Mouse (Mus musculus): ENCODE measurements around the gene Mogat2. TPM values are rescaled to one million over a fixed set of nuclear protein-coding genes. Genes with fewer than 3 reads are reported as not detected.

Mogat2 gene
- polyA plus RNA-seq, 1 experiment from 2014 or later: not detected

DNA sequence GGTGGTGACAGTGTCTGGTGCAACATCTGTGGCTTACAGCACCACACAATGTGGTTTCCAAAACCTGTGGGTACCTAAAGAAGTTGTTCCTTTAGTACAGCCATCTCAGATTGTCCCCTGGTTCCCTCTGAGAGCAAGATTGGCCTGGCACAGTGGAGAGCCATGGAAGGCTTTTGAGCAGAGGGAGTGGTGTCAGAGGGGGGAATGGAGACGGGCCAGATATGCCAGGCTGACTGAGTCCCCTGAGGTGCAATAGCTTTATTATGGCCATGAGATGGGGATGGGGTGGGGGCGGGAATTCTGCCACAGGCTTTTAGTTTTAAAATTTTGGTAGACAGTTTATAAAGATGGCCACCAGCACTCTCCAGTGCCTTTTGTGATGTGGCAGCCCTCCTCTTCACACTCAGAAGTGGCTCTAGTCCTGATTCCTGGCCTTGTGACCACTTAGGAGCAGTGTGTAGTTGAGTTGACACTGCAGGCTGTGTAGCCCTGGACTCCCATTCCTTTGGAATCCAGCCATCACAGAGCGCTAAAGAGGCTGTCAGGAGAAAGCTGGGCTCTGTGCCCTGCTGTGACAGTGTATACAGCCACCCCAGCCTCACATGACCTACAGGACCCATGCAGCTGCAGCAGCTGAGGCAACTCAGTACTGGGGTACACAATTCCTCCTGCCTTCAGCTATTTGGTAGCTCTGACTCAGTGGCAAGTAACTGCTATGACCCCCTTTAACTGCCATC, 20.9 kb downstream of the Mogat2 start:
- no peak for ATAC-seq
- no peaks in the 10 kb centered on the region for H3K27me3 ChIP-seq
- in situ Hi-C loops (cut with MboI; ENCODE audit: low pct_unique_long_range_greater_than_20kb): no loop called here

DNA sequence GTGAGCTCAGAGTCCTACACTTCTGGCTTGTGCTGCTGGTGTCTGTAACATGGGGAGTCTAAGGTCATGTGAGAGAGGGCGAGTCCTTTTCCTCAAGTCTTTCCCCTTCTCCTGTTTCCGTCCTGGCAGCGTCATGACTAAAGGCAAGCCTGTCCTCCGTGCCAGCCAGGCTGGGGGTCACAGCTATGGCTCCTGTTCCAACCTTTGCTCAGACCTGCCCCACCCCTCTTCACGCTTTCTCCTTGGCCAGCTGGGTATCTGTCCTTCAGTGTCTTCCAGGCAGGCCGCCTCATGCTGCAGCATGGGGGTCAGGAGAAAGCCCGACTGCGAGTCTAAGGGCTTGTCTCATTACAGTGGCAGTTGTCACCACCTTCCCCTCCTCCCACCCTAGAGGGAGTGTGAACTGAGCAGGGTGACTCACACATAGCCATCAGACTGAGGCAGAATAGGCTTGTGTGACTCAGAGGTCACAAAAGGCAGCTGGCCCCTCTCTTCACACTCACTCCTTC, 23.0 kb downstream of the Mogat2 start:
- ATAC-seq (peak; percentile 47), DNase-seq (ENCODE audit: low read depth, low spot score) (peak; percentile 6)
- H3K27me3 ChIP-seq: no peaks in the 10 kb centered on the region
- CTCF ChIA-PET: no interaction called here
- no peak for TF ChIP-seq CTCF (IDR thresholded peaks at IDR 0.05)
- POLR2A ChIA-PET: interaction anchor here (1.1 kb wide), 1 partner anchor 13 kb away, joined by 4 read pairs; no protein-coding TSS in a partner anchor
- in situ Hi-C loops (cut with MboI; ENCODE audit: low pct_unique_long_range_greater_than_20kb): no loop called here

More for the DNA sequence above, 20.9 kb downstream of the Mogat2 start:
- ChIA-PET POLR2A (no interaction called here), CTCF (interaction anchor here (1.0 kb wide), 1 partner anchor 12 kb away, joined by 4 read pairs; no protein-coding TSS in a partner anchor)
- DNase-seq (ENCODE audit: low read depth, low spot score): no peak
- no peak for TF ChIP-seq CTCF (IDR thresholded peaks at IDR 0.05)

DNA sequence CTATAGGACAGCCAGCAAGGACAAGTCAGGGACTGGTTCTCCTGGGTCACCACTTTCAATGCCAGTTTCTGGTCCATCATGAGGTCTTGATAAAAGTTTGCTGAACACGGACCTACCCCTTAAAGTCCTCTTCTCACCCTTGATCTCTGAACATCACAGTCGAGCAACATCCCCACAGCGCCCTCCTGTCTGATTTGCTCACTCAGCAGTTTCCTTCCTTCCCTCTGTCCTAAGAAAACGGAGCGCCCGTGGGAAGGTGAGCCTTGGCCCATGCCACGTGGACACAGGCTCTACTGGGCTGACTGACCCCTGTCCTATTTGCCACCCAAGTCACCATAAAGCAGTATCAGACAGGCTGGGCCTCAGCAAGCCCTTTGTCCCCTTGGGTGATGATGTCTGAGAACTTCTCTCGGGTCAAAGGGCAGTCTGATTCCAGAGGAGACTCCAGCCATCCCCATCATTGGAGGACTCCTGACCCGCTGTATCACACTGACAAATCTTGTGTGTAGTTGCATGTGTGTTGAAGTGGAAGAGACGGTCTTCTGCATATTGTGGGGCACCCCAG, 23.7 kb downstream of the Mogat2 start:
- DNase-seq (ENCODE audit: low read depth, low spot score) (no peak), ATAC-seq (no peak)
- CTCF ChIA-PET: no interaction called here
- in situ Hi-C loops (cut with MboI; ENCODE audit: low pct_unique_long_range_greater_than_20kb): no loop called here
- no peaks in the 10 kb centered on the region for H3K27me3 ChIP-seq
- POLR2A ChIA-PET: interaction anchor here (1.1 kb wide), 1 partner anchor 14 kb away, joined by 4 read pairs; no protein-coding TSS in a partner anchor
- no peak for TF ChIP-seq CTCF (IDR thresholded peaks at IDR 0.05)

- CTCF ChIA-PET: interaction anchor here (1.0 kb wide), 1 partner anchor 15 kb away, joined by 3 read pairs; no protein-coding TSS in a partner anchor
These were observed 24.7 kb downstream of the Mogat2 start for GRCm38 (mm10) chr7:99213686-99214085.

DNA sequence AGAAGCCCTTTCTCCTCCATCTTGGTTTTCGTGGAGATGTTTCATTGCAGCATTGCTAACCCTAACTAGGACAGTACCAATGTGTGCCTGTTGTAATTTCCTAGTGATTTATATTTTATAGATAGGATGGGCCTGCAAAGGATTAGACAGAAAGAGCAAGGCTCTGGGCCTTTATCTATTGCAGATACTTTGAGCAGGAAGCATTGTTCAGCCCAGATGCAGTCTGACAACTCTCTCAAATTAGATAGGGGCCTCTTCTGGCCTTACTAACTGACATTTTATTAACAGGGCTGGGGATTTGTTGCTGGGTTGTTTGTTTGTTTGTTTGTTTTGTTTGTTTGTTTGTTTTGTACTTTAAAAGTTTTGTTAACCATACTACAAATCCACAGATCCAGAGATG, 25.4 kb downstream of the Mogat2 start:
- ChIA-PET CTCF (interaction anchor here (1.0 kb wide), 1 partner anchor 16 kb away, joined by 3 read pairs; no protein-coding TSS in a partner anchor), POLR2A (no interaction called here)
- no peak for TF ChIP-seq CTCF (IDR thresholded peaks at IDR 0.05)
- DNase-seq (ENCODE audit: low read depth, low spot score) (no peak), ATAC-seq (no peak)
- no peaks in the 10 kb centered on the region for H3K27me3 ChIP-seq
- in situ Hi-C loops (cut with MboI; ENCODE audit: low pct_unique_long_range_greater_than_20kb): no loop called here

More at GRCm38 (mm10) chr7:99213686-99214085, 24.7 kb downstream of the Mogat2 start:
- DNase-seq (ENCODE audit: low read depth, low spot score): no peak
- no peak for TF ChIP-seq CTCF (IDR thresholded peaks at IDR 0.05)
- in situ Hi-C loops (cut with MboI; ENCODE audit: low pct_unique_long_range_greater_than_20kb): no loop called here
- POLR2A ChIA-PET: no interaction called here
- no peak for ATAC-seq
- no peaks in the 10 kb centered on the region for H3K27me3 ChIP-seq

DNA sequence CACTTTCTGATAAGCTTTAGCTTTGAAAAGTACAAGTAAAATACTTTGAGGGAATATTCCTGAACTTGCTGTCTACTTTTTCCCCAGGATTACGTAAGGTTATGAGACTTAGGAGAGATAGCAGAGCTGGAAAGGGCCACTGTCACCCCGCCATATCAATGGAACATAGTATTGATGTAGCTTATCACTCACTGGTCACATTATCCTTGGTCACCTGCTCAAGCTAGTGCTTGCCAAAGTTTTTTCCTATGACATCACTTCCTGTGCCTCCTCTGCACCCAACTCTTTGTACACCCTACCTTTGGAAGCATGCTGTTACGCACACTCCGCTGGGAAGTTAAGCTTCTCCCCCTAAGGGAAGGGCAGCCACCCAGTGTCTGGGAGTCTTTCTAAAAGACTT, 29.7 kb downstream of the Mogat2 start:
- TF ChIP-seq CTCF (IDR thresholded peaks at IDR 0.05): no peak
- POLR2A ChIA-PET: no interaction called here
- DNase-seq (ENCODE audit: low read depth, low spot score) (no peak), ATAC-seq (no peak)
- no peaks in the 10 kb centered on the region for H3K27me3 ChIP-seq
- in situ Hi-C loops (cut with MboI; ENCODE audit: low pct_unique_long_range_greater_than_20kb): no loop called here
- CTCF ChIA-PET: no interaction called here

GRCm38 (mm10) chr7:99206364-99206763, 32.1 kb downstream of the Mogat2 start:
- TF ChIP-seq CTCF (IDR thresholded peaks at IDR 0.05): no peak
- no peak for ATAC-seq
- ChIA-PET POLR2A (no interaction called here), CTCF (no interaction called here)
- DNase-seq (ENCODE audit: low read depth, low spot score): no peak
- H3K27me3 ChIP-seq: peaks cover 3% of the 10 kb centered on the region
- in situ Hi-C loops (cut with MboI; ENCODE audit: low pct_unique_long_range_greater_than_20kb): no loop called here

- TF ChIP-seq CTCF (IDR thresholded peaks at IDR 0.05): no peak
- DNase-seq (ENCODE audit: low read depth, low spot score) (no peak), ATAC-seq (no peak)
- ChIA-PET POLR2A (no interaction called here), CTCF (interaction anchor here (0.9 to 2.0 kb wide), 3 partner anchors 10 to 51 kb away, joined by 3 to 5 read pairs (median 3); no protein-coding TSS in a partner anchor)
- in situ Hi-C loops (cut with MboI; ENCODE audit: low pct_unique_long_range_greater_than_20kb): no loop called here
- peaks cover 3% of the 10 kb centered on the region for H3K27me3 ChIP-seq
These were observed 36.3 kb downstream of the Mogat2 start for GRCm38 (mm10) chr7:99202163-99202562.

DNA sequence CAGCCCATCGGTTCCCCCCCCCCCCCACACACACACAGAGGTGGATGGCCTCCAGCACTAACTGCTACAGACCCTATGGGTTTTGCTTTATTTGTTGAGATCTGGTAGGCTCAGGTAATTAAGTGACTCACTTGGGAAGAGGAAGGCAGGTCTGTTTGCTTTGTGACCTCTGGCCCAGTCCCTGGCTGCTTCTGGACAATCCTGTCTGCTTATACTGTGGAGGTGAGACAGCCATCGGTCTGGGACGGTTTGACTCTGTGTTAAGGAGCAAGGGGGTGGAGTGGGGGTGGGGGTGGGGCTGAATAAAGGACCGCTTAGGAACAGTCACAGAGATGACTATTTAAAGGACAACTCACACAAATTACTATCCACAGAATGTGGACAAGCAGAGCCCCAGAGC, 38.1 kb downstream of the Mogat2 start:
- no peak for TF ChIP-seq CTCF (IDR thresholded peaks at IDR 0.05)
- peaks cover 3% of the 10 kb centered on the region for H3K27me3 ChIP-seq
- ChIA-PET POLR2A (no interaction called here), CTCF (interaction anchor here (1.2 to 2.0 kb wide), 2 partner anchors 28 to 49 kb away, joined by 3 to 5 read pairs; no protein-coding TSS in a partner anchor)
- ATAC-seq (no peak), DNase-seq (ENCODE audit: low read depth, low spot score) (no peak)
- in situ Hi-C loops (cut with MboI; ENCODE audit: low pct_unique_long_range_greater_than_20kb): no loop called here

GRCm38 (mm10) chr7:99199451-99200175, 38.8 kb downstream of the Mogat2 start:
- in situ Hi-C loops (cut with MboI; ENCODE audit: low pct_unique_long_range_greater_than_20kb): no loop called here
- CTCF ChIA-PET: no interaction called here
- POLR2A ChIA-PET: interaction anchor here (0.6 kb wide), 1 partner anchor 40 kb away, joined by 5 read pairs; no protein-coding TSS in a partner anchor
- DNase-seq (ENCODE audit: low read depth, low spot score) (no peak), ATAC-seq (no peak)
- H3K27me3 ChIP-seq: peaks cover 4% of the 10 kb centered on the region
- TF ChIP-seq CTCF (IDR thresholded peaks at IDR 0.05): no peak
